Mouse (Mus musculus) liver, postnatal 0 days (tissue): ENCODE data around the gene Ralgps1.

Experiments
- CTCF ChIP-seq: sonication (generic); IDR thresholded peaks from 2 replicates; pipeline ENCODE4 v1.5.1; 2016; ENCODE audit warnings: antibody characterized with exemption, low read depth
- EP300 ChIP-seq: IDR thresholded peaks from 2 replicates; pipeline ENCODE4 v1.6.1; 2016; ENCODE audit warnings: antibody characterized with exemption, low read depth, mild to moderate bottlenecking

GRCm38 (mm10) chr2:33269132-33269493, 102.2 kb downstream of the Ralgps1 start:
- TF ChIP-seq CTCF: no peak
- no peak for TF ChIP-seq EP300
